Mouse (Mus musculus) liver, embryonic 13.5 days (tissue): ENCODE results near the gene Lrrc8a. TPM values are rescaled to one million over a fixed set of nuclear protein-coding genes. Genes with fewer than 3 reads are reported as not detected.

Experiments used
- ATAC-seq: fragments of 200-750 bp; cut with Nextera tagmentation; 2 replicates; pipeline ENCODE4 v1.8.0; 2017; ENCODE audit warnings: low read depth, mild to moderate bottlenecking, moderate number of reproducible peaks, moderate library complexity
- DNase-seq: peaks from one replicate; pipeline ENCODE4 v3.0.0; 2022
- H3K27ac ChIP-seq: fragments of 300-500 bp; sonication (generic); 2 replicates; pipeline ENCODE4 v1.5.1; 2015; ENCODE audit warnings: moderate library complexity, mild to moderate bottlenecking, inconsistent platforms
- H3K27me3 ChIP-seq: fragments of 300-500 bp; sonication (generic); 2 replicates; pipeline ENCODE4 v1.6.1; 2015; ENCODE audit warnings: mild to moderate bottlenecking, inconsistent platforms
- H3K36me3 ChIP-seq: fragments of 300-500 bp; sonication (generic); 2 replicates; pipeline ENCODE4 v1.6.1; 2015; ENCODE audit warnings: mild to moderate bottlenecking, inconsistent platforms
- H3K4me1 ChIP-seq: fragments of 300-500 bp; sonication (generic); replicated peaks from 2 replicates; pipeline ENCODE4 v1.6.1; 2015; ENCODE audit warnings: inconsistent platforms
- H3K4me2 ChIP-seq: fragments of 300-500 bp; sonication (generic); 2 replicates; pipeline ENCODE4 v1.6.1; 2015; ENCODE audit warnings: inconsistent platforms, mild to moderate bottlenecking, moderate library complexity
- H3K4me3 ChIP-seq: fragments of 300-500 bp; sonication (generic); replicated peaks from 2 replicates; pipeline ENCODE4 v1.5.1; 2015; ENCODE audit warnings: mild to moderate bottlenecking, inconsistent platforms
- H3K9ac ChIP-seq: fragments of 300-500 bp; sonication (generic); 2 replicates; pipeline ENCODE4 v1.6.1; 2015; ENCODE audit warnings: mild to moderate bottlenecking, inconsistent platforms
- H3K9me3 ChIP-seq: fragments of 300-500 bp; sonication (generic); replicated peaks from 2 replicates; pipeline ENCODE4 v1.6.1; 2016; ENCODE audit warnings: inconsistent platforms
- WGBS: fragments of 180-500 bp; shearing (Covaris S2); methylation state at CpG from one replicate; pipeline ENCODE4 v1.1.7; 2015; ENCODE audit not compliant: insufficient replicate concordance; 5-methylcytosine and 5-hydroxymethylcytosine counted together
- polyA plus RNA-seq: library from polyadenylated mRNA; unstranded; fragments of >200 nt; fragmentation: Nextera tagmentation; extraction: Ambion mirVana; gene quantifications from 2 replicates; pipeline ENCODE4 v1.2.1, GENCODE M21; 2015

The Lrrc8a gene
- polyA plus RNA-seq, 1 experiment from 2014 or later: 11.9 TPM

DNA sequence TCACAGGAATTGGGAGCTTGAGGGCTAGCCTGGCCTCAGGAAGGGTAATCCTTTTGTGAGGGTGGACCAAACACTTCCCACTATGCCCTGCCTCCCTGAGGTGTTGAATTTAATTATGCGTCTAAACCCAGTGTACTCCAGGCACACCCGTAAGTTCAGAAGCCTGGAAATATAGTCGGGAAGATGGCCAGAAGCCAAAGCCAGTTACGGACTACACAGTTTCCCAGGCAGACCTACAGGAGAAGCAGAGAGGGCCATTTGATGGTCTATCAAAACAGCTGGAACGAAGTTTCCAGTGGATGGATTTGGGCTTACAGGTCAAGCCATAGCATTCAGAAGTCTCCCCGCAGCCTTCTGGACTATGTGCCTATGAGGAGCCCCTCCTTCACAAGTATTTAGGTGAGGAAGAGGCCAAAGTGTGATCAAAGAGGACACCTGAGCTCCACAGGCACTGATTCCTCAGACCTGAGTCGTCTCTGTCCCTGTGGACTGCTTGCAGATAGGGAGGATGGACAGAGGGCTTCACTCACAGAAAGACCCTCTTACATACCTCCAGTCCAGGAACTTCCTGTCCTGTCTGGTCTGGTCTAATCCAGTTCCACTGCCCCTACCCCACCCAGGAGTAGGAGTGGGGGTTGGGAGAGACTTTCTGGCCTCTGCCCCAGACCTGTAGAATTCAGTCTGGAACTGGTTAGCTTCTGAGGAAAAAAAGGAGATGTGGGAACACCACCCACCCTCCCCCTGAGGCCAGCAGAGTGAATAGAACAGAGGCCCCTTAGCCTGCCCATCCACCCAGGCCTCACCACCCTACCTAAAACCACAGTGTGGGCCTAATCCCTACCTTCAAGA, 27.4 kb downstream of the Lrrc8a start:
- WGBS: 79% methylated on average over 7 of the region's 7 CpGs
- H3K36me3 ChIP-seq: peaks cover 45% of the 10 kb centered on the region
- no peak for DNase-seq

DNA sequence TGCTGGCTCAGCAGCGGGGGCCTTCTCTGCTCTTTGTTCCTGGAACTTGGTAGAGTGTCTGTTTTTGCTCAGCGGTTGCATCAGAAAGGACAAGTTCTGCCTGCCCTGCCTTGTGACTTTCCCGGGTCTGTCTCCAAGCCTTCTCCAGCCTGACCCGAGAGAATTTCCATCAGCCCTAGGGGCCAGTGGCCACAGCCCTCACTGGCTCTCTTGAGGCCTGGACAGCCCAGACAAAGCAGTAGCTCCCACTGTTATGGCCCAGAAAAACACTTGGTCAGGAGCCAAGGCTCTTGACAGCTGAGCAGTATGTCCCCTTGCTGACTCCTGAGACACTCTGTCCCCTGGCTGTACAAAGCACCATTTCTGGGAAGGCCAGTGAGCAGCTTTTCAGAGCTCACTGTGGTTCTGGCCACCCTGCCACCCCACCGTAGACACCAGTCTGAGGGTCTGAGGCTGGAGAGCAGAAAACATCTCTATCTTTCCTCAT, 28.3 kb downstream of the Lrrc8a start, which contains the start of gene Phyhd1:
Phyhd1 (plus strand) TSS at position 437 of the 487 bp plus-strand sequence.
- H3K4me2 ChIP-seq: peak within 1 kb of the TSS; percentile 32
- 65% methylated on average over 5 of the region's 5 CpGs for WGBS
- no peaks in the 10 kb centered on the region for H3K9me3 ChIP-seq
- H3K27ac ChIP-seq: peak within 1 kb of the TSS; percentile 78
- peak within 1 kb of the TSS; percentile 23 for H3K4me3 ChIP-seq
- peak within 1 kb of the TSS; percentile 7; the same call in 1 of the 2 replicates for H3K9ac ChIP-seq
- ATAC-seq (no peak), DNase-seq (no peak)
- H3K4me1 ChIP-seq: peaks cover 48% of the 10 kb centered on the region
- H3K27me3 ChIP-seq: no peaks in the 10 kb centered on the region
- peaks cover 38% of the 10 kb centered on the region for H3K36me3 ChIP-seq

More for the DNA sequence above, 27.4 kb downstream of the Lrrc8a start:
- Histone ChIP-seq H3K9me3 (no peaks in the 10 kb centered on the region), H3K27ac (peak overlapping the region; percentile 78), H3K4me1 (peaks cover 47% of the 10 kb centered on the region), H3K9ac (no peak overlapping the region), H3K4me2 (no peak overlapping the region), H3K27me3 (no peaks in the 10 kb centered on the region), H3K4me3 (no peak overlapping the region)
- ATAC-seq: no peak

DNA sequence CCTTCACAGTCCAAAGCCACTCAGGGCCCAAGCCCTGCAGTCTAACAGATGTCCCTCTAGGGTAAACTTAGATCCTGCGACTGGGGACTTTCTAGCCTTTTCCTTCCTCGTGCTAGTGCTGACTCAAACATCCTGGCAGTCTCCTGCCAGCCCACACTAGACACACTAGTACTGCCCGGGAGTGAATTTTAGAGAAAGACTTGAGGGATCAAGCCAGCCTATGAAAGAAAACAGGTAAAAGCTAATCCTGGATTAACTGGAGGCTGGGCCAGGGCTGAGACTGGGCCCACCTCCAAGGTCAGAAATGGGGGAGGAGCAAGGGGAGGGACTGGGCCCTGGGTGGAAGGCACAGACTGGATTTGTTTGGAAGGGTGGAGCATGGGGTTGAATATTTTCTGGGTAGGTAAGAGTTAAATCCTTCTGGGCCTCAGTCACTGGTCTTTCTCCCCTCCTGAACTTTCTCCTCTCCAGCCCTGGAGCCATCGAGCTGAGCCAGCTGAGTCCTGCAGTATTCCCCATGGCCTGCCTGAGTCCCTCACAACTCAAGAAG, 29.0 kb downstream of the Lrrc8a start:
- ATAC-seq: peak; percentile 68
- 42% methylated on average over 4 of the region's 4 CpGs for WGBS
- H3K4me1 ChIP-seq: peaks cover 48% of the 10 kb centered on the region
- H3K9ac ChIP-seq: peak overlapping the region; percentile 7; the same call in 1 of the 2 replicates
- peaks cover 32% of the 10 kb centered on the region for H3K36me3 ChIP-seq
- H3K4me3 ChIP-seq: peak overlapping the region; percentile 23
- H3K9me3 ChIP-seq: no peaks in the 10 kb centered on the region
- peak overlapping the region; percentile 78 for H3K27ac ChIP-seq
- H3K27me3 ChIP-seq: no peaks in the 10 kb centered on the region
- DNase-seq: peak; percentile 13
- peak overlapping the region; percentile 32 for H3K4me2 ChIP-seq

- 98% methylated on average over 2 of the region's 2 CpGs for WGBS
- H3K27ac ChIP-seq: peak overlapping the region; percentile 78; the same call in 1 of the 2 replicates
- 0 out of 2 replicates have a peak overlapping the region, but pooled peaks have one; percentile 23 for H3K4me3 ChIP-seq
- no peak overlapping the region for H3K9ac ChIP-seq
- H3K27me3 ChIP-seq: no peaks in the 10 kb centered on the region
- peaks cover 22% of the 10 kb centered on the region for H3K36me3 ChIP-seq
- ATAC-seq (no peak), DNase-seq (no peak)
- peak overlapping the region; percentile 32; the same call in 1 of the 2 replicates for H3K4me2 ChIP-seq
- peaks cover 48% of the 10 kb centered on the region for H3K4me1 ChIP-seq
- H3K9me3 ChIP-seq: no peaks in the 10 kb centered on the region
Measured at GRCm38 (mm10) chr2:30267466-30267865, 30.0 kb downstream of the Lrrc8a start.

DNA sequence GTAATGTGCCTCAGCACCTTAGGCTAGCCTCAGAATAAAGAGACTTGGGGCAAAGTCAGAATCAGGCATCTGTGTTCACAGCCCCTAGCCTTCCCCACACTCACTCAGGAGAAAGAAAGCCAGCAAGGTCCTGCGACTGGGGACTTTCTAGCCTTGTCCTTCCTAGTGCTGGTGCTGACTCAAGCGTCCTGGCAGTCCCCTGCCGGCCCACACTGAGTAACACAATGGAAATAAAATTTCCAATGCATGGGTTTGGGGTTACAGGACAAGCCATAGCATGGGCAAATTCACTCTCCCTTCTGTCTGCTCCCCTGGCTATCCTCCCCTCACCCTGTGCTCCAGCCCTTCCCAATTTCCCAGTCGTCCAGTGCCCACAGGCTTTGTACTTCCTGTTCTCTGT, 30.9 kb downstream of the Lrrc8a start:
- DNase-seq (no peak), ATAC-seq (no peak)
- no peak overlapping the region for H3K4me2 ChIP-seq
- H3K9me3 ChIP-seq: no peaks in the 10 kb centered on the region
- peaks cover 14% of the 10 kb centered on the region for H3K36me3 ChIP-seq
- H3K27me3 ChIP-seq: no peaks in the 10 kb centered on the region
- H3K9ac ChIP-seq: 0 out of 2 replicates have a peak overlapping the region, but pooled peaks have one; percentile 1
- no peak overlapping the region for H3K27ac ChIP-seq
- WGBS: 51% methylated on average over 4 of the region's 4 CpGs
- no peak overlapping the region for H3K4me3 ChIP-seq
- H3K4me1 ChIP-seq: peaks cover 45% of the 10 kb centered on the region

DNA sequence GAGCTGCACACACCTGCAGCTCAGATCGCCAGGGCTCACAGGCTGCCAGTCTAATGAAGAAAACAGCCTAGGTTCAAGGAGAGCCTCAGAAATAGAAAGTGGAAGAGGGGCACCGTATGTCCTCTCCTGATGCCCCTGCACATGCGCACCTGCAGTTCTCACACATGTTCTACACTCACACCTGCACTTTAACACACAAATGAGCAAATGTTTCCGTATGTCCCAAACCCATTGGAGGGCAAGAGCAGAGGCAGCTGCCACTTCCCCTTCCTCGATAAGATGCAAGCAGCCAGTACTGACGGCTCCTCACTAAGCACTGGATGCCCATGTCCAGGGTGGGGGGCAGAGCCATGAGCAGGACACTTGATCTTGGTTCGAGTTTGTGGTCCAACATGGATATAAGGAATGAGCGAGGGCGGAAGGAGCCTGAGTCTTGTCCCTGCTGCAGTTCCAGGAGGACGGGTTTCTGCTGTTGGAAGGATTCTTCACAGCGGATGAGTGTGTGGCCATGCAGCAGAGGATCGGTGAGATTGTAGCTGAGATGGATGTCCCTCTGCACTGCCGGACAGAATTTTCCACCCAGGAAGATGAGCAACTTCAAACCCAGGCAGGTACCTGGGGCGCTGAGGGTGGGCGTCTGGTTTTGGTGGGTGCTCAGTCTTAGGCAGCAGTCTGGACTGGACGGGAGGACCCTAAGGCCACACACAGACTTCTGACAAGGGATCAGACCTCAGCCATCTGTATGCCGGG, 31.9 kb downstream of the Lrrc8a start:
- Histone ChIP-seq H3K9me3 (no peaks in the 10 kb centered on the region), H3K4me3 (no peak overlapping the region), H3K36me3 (peaks cover 4% of the 10 kb centered on the region), H3K27me3 (no peaks in the 10 kb centered on the region), H3K27ac (peak overlapping the region; percentile 13; the same call in 1 of the 2 replicates), H3K4me1 (peaks cover 45% of the 10 kb centered on the region), H3K9ac (no peak overlapping the region), H3K4me2 (no peak overlapping the region)
- WGBS: 63% methylated on average over 17 of the region's 17 CpGs
- DNase-seq (no peak), ATAC-seq (no peak)

DNA sequence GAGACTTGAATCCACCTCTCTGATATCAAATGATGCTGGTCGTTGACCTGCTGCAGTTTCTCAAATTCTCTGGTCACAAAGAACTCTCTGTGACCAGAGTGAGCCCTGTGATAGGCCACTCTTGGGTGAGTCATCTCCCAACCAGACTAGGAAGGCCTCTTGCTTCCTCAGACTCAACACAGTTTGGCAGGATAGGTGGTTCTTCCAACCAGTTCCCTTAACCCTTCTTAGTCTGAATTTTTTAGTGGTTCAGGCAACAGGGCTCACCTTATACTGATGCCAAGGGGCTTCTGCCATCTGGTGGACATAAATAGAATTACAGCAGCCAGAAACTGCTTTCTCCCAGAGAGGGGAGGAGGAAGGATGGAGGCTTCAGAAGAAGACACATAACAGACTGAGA, 32.6 kb downstream of the Lrrc8a start:
- DNase-seq (peak; percentile 44), ATAC-seq (peak; percentile 29)
- Histone ChIP-seq H3K4me2 (no peak overlapping the region), H3K27me3 (no peaks in the 10 kb centered on the region), H3K4me1 (peaks cover 42% of the 10 kb centered on the region), H3K4me3 (no peak overlapping the region), H3K27ac (no peak overlapping the region), H3K36me3 (no peaks in the 10 kb centered on the region), H3K9me3 (no peaks in the 10 kb centered on the region), H3K9ac (no peak overlapping the region)
- 14% methylated on average over 1 of the region's 1 CpGs for WGBS

- ATAC-seq (no peak), DNase-seq (no peak)
- Histone ChIP-seq H3K36me3 (0 out of 2 replicates have a peak, but pooled peaks cover 7% of the 10 kb centered on the region), H3K27ac (no peak within 1 kb of the TSS), H3K9ac (no peak within 1 kb of the TSS), H3K27me3 (no peaks in the 10 kb centered on the region), H3K4me3 (no peak within 1 kb of the TSS), H3K4me2 (no peak within 1 kb of the TSS), H3K9me3 (no peaks in the 10 kb centered on the region), H3K4me1 (peaks cover 19% of the 10 kb centered on the region)
- 84% methylated on average over 11 of the region's 11 CpGs for WGBS
Measured at GRCm38 (mm10) chr2:30280743-30281142, 43.2 kb downstream of the Lrrc8a start, which contains the start of gene Gm28038. Gene Gm28038 (plus strand): TSS chr2:30281043.

DNA sequence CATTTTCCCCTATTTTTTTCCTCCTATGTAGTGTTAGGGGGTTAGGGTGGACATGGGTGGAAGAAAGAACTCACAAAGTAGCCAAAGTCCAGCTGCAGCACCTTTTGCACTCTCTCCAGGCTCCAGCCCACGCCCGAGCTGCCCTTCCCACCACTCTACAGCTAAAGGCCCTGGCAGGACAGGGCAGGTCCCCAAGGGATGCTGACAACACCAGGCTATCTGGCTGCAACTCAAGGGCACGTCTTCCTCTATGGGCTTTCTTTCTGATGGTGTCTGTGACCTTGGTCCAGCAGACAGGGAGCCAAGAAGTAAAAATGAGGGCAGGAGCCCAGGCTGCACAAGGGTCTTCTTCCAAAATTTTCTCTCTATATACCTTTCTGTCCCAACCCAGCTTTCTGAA, 44.1 kb downstream of the Lrrc8a start:
- Histone ChIP-seq H3K36me3 (0 out of 2 replicates have a peak, but pooled peaks cover 7% of the 10 kb centered on the region), H3K27ac (no peak overlapping the region), H3K4me2 (no peak overlapping the region), H3K4me3 (no peak overlapping the region), H3K4me1 (peaks cover 19% of the 10 kb centered on the region), H3K27me3 (no peaks in the 10 kb centered on the region), H3K9me3 (no peaks in the 10 kb centered on the region), H3K9ac (no peak overlapping the region)
- DNase-seq: no peak
- no peak for ATAC-seq
- WGBS: 54% methylated on average over 3 of the region's 3 CpGs

GRCm38 (mm10) chr2:30283193-30283592, 45.7 kb downstream of the Lrrc8a start:
- 79% methylated on average over 2 of the region's 2 CpGs for whole genome bisulfite sequencing
- no peak for DNase-seq
- Histone ChIP-seq H3K4me2 (no peak overlapping the region), H3K4me3 (no peak overlapping the region), H3K27ac (no peak overlapping the region), H3K9me3 (no peaks in the 10 kb centered on the region), H3K27me3 (no peaks in the 10 kb centered on the region), H3K36me3 (0 out of 2 replicates have a peak, but pooled peaks cover 3% of the 10 kb centered on the region), H3K9ac (no peak overlapping the region), H3K4me1 (peaks cover 32% of the 10 kb centered on the region)
- ATAC-seq: no peak

DNA sequence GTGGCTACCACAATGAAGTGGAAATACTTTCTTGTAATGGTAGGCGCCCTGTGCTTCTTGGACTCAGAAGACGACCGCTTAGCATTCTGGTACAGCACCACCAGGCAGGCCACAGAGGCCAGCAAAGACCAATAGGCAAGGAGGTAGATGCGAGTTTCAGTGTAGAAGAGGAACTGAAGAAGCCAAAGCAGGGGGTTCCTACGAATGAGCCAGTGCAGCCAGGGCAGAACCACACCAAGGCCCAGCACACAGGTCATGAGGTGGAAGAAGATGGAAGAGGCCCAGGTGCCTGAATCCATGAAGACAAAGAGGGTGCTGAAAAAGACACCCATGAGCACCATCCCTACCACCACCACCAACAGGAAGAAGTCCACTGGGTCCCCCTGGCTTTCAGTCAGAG, 47.5 kb downstream of the Lrrc8a start:
- Histone ChIP-seq H3K27me3 (no peaks in the 10 kb centered on the region), H3K9ac (peak overlapping the region; percentile 89; the same call in 1 of the 2 replicates), H3K9me3 (no peaks in the 10 kb centered on the region), H3K27ac (no peak overlapping the region), H3K4me1 (peaks cover 38% of the 10 kb centered on the region), H3K4me3 (peak overlapping the region; percentile 90), H3K4me2 (peak overlapping the region; percentile 96), H3K36me3 (0 out of 2 replicates have a peak, but pooled peaks cover 3% of the 10 kb centered on the region)
- ATAC-seq (no peak), DNase-seq (no peak)
- WGBS: 67% methylated on average over 5 of the region's 5 CpGs
